Comparison of ENCODE assay signal across 24 mouse cellular contexts in genomic region chr17:86872643-86873042, GRCm38 (mm10). TPM values are rescaled to one million over a fixed set of nuclear protein-coding genes. Genes with fewer than 3 reads are reported as not detected.
"Had no signal": no experiment of that assay in that cellular context is flagged by ENCODE, and none has a peak within 500 bp of the region (broad histone marks: within the 10 kb centered on the region; RNA-seq: fewer than 3 reads in every experiment).

No protein-coding gene starts in this region.

- DNase-seq: kidney, adult 18-20 months; kidney, postnatal 10 days; kidney, postnatal 4 days; left cerebral cortex, postnatal 4 days; lung, adult 18-20 months; lung, postnatal 4 days; midbrain, embryonic 14.5 days; right cerebral cortex, postnatal 4 days; spleen, adult 18-20 months had no signal

RNA-seq across cellular contexts. Expression of gene Tmem247, which starts 44.5 kb away (rescaled TPM):
- total RNA-seq: layer of hippocampus, adult 8-10 months; layer of hippocampus, postnatal 14 days; left cerebral cortex, adult 18-20 months; left cerebral cortex, postnatal 10 days; left cerebral cortex, postnatal 4 days; liver, adult 2 months; megakaryocyte, adult 5-6 weeks; neutrophil, adult 5-6 weeks had no signal
- polyA plus RNA-seq: kidney, embryonic 14.5 days; limb, embryonic 13.5 days; liver, adult 2 months; liver, embryonic 14.5 days; lung, embryonic 16.5 days; midbrain, embryonic 10.5 days; midbrain, embryonic 14.5 days; myocyte; neural tube, embryonic 12.5 days; stomach, embryonic 14.5 days had no signal
